Mouse (Mus musculus): ENCODE results near the gene Akt3.

- TF ChIP-seq CTCF (IDR thresholded peaks at IDR 0.05; ENCODE audit: extremely low read depth, insufficient read length, insufficient replicate concordance, low read depth, low read length) (no peak), POLR2A (IDR thresholded peaks at IDR 0.05; ENCODE audit: low read depth, low read length) (no peak)
Measured at GRCm38 (mm10) chr1:176992517-176992916, 265.5 kb downstream of the Akt3 start.
